Mouse (Mus musculus): ENCODE measurements around the gene Cxcr6. TPM values are rescaled to one million over a fixed set of nuclear protein-coding genes. Genes with fewer than 3 reads are reported as not detected.
"Not testable (repeated sequence)": the region's sequence is repeated elsewhere in the genome, so short reads cannot be mapped to it uniquely, and the experiment has no call there.

The Cxcr6 gene
- total and polyA plus RNA-seq, 2 experiments from 2014 or later = 0.30 TPM; not detected in 1

DNA sequence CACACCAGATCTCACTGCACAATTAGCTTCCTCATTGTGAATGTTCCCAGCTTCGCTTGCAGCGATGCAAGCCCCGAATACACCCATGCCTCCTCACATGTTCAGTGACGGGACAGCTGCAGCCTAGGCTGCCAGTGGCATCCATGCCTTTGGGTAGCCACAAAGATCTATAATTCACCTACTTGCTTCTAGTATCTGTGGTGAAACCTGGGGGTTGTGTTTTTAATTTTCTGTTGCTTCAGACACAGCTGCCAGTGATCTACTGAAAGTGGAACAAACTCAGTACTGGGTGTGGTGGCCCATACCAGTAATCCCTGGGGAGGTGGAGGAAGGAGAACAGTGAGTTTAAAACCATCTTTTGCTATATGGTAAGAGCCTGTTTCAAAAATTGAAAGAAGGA lies 43.4 kb upstream of the Cxcr6 start:
- Histone ChIP-seq H3K4me3 (ENCODE audit: low read depth, low read length) (no peak overlapping the region), H3K9me3 (replicated peaks; ENCODE audit: control insufficient read depth, low read length) (no peaks in the 10 kb centered on the region), H3K36me3 (replicated peaks; ENCODE audit: control insufficient read depth, insufficient read depth, low read length) (no peaks in the 10 kb centered on the region), H3K4me2 (ENCODE audit: low read depth, low read length) (no peak overlapping the region), H3K27ac (ENCODE audit: low read depth) (peak overlapping the region; percentile 46; the same call in 1 of the 2 replicates), H3K9ac (replicated peaks; ENCODE audit: low read depth, low read length) (no peak overlapping the region), H3K27me3 (ENCODE audit: control insufficient read depth, insufficient read depth, low read length) (no peaks in the 10 kb centered on the region), H3K4me1 (ENCODE audit: control insufficient read depth, insufficient read depth) (no peaks in the 10 kb centered on the region)
- TF ChIP-seq CTCF (IDR thresholded peaks at IDR 0.05; ENCODE audit: low read depth) (no peak), EP300 (IDR thresholded peaks at IDR 0.05; ENCODE audit: low read depth) (no peak)
- no peak for DNase-seq (ENCODE audit: low spot score)
- no peak for ATAC-seq (ENCODE audit: insufficient read depth, low read depth)
- 78% methylated on average over 4 of the region's 4 CpGs for WGBS

DNA sequence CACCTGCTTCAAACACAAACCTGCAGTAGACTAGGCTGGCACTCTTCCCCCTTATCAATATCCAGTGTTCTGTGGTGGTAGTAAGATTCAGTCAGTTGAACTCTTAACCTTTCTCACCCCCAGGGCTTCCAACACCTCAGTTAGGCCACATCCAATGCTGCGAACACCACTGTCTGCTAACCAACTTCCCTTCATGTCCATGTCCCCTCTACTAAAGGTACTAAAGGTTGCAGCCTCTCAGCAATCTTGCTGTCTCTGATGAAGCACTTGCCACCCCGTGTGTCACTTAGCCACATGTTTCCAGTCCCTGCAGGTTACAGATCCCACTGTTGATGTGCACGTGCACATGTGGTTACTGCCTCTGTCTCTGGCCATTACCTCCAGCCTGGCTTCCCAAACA lies 42.5 kb upstream of the Cxcr6 start:
- Histone ChIP-seq H3K36me3 (replicated peaks; ENCODE audit: control insufficient read depth, insufficient read depth, low read length) (no peaks in the 10 kb centered on the region), H3K9ac (replicated peaks; ENCODE audit: low read depth, low read length) (no peak overlapping the region), H3K4me3 (ENCODE audit: low read depth, low read length) (no peak overlapping the region), H3K9me3 (replicated peaks; ENCODE audit: control insufficient read depth, low read length) (no peaks in the 10 kb centered on the region), H3K27me3 (ENCODE audit: control insufficient read depth, insufficient read depth, low read length) (no peaks in the 10 kb centered on the region), H3K4me1 (ENCODE audit: control insufficient read depth, insufficient read depth) (no peaks in the 10 kb centered on the region), H3K27ac (ENCODE audit: low read depth) (no peak overlapping the region), H3K4me2 (ENCODE audit: low read depth, low read length) (no peak overlapping the region)
- ATAC-seq (ENCODE audit: insufficient read depth, low read depth) = no peak
- 53% methylated on average over 3 of the region's 3 CpGs for WGBS
- TF ChIP-seq CTCF (IDR thresholded peaks at IDR 0.05; ENCODE audit: low read depth) (no peak), EP300 (IDR thresholded peaks at IDR 0.05; ENCODE audit: low read depth) (no peak)
- no peak for DNase-seq (ENCODE audit: low spot score)

DNA sequence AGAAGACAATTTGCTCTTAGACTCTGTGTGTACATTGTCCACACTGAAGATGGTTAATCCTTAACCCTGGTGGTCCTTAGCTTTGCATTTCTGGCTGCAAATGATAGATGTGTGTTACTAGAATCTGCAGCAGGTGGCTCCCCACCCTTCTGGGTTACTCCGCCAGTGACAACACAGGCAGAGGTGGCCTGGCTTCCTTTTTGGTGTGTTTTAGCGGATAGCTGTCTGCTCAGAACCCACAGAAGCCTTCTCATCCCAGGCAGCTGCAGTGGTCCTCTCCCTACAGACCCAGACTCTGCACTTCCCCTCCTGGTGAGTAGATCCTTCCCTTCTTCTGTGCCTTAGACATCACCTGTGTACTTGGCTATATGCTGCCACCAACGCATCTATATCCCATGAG lies 39.3 kb upstream of the Cxcr6 start:
- no peaks in the 10 kb centered on the region for H3K9me3 ChIP-seq (replicated peaks; ENCODE audit: control insufficient read depth, low read length)
- H3K36me3 ChIP-seq (replicated peaks; ENCODE audit: control insufficient read depth, insufficient read depth, low read length) = no peaks in the 10 kb centered on the region
- no peak overlapping the region; the same call in 1 of the 2 replicates for H3K9ac ChIP-seq (replicated peaks; ENCODE audit: low read depth, low read length)
- no peak for DNase-seq (ENCODE audit: low spot score)
- no peaks in the 10 kb centered on the region for H3K4me1 ChIP-seq (ENCODE audit: control insufficient read depth, insufficient read depth)
- ATAC-seq (ENCODE audit: insufficient read depth, low read depth) = no peak
- no peak overlapping the region for H3K4me2 ChIP-seq (ENCODE audit: low read depth, low read length)
- 70% methylated on average over 3 of the region's 3 CpGs for WGBS
- peak overlapping the region; percentile 23; the same call in 1 of the 2 replicates for H3K4me3 ChIP-seq (ENCODE audit: low read depth, low read length)
- TF ChIP-seq CTCF (IDR thresholded peaks at IDR 0.05; ENCODE audit: low read depth) = no peak
- no peak for TF ChIP-seq EP300 (IDR thresholded peaks at IDR 0.05; ENCODE audit: low read depth)
- H3K27ac ChIP-seq (ENCODE audit: low read depth) = no peak overlapping the region
- H3K27me3 ChIP-seq (ENCODE audit: control insufficient read depth, insufficient read depth, low read length) = no peaks in the 10 kb centered on the region

DNA sequence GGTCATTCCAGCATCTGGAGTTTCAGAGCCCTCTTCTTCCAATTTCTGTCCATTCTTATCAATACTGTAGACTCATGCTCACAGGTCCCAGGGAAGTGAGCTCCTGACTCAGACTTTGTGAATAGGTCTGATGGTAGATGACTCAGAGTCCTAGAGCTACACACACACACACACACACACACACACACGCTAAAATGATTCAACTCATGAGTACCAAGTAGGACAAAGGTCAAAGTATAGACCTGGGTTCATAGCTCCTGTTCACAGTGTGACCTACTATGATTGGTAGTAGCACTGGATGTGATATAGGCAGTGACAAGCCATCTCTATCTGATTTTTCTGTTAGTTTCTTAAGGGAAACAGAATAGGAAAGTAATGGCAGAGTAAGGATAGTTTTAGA lies 37.8 kb upstream of the Cxcr6 start:
- Histone ChIP-seq H3K4me3 (ENCODE audit: low read depth, low read length) (no peak overlapping the region; the same call in 1 of the 2 replicates), H3K27ac (ENCODE audit: low read depth) (no peak overlapping the region), H3K9ac (replicated peaks; ENCODE audit: low read depth, low read length) (no peak overlapping the region), H3K4me1 (ENCODE audit: control insufficient read depth, insufficient read depth) (no peaks in the 10 kb centered on the region), H3K4me2 (ENCODE audit: low read depth, low read length) (peak overlapping the region; percentile 17; the same call in 1 of the 2 replicates), H3K9me3 (replicated peaks; ENCODE audit: control insufficient read depth, low read length) (no peaks in the 10 kb centered on the region), H3K27me3 (ENCODE audit: control insufficient read depth, insufficient read depth, low read length) (no peaks in the 10 kb centered on the region), H3K36me3 (replicated peaks; ENCODE audit: control insufficient read depth, insufficient read depth, low read length) (no peaks in the 10 kb centered on the region)
- DNase-seq (ENCODE audit: low spot score) (no peak), ATAC-seq (ENCODE audit: insufficient read depth, low read depth) (no peak)
- TF ChIP-seq EP300 (IDR thresholded peaks at IDR 0.05; ENCODE audit: low read depth) = no peak
- TF ChIP-seq CTCF (IDR thresholded peaks at IDR 0.05; ENCODE audit: low read depth) = no peak
- 64% methylated on average over 1 of the region's 1 CpGs for WGBS

DNA sequence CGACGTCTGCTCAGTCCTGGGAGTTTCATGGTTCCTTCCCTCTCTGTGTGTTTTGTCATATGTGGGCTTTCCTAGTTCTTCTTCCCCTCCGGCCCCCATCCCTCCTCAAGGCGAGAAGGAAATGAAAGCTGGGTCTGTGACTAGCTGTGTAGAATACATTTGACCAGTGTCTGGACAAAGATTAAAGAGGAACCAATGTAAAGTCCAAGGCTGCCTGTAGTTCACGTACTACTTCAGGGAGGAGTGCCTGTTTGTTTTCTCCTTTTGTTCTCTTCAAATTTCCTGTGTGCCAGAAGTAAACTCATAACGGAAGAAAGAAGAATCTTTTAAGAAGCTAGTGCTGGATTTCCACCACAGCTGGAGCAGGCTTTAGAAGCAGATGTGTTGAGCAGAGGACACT lies 36.7 kb upstream of the Cxcr6 start:
- Histone ChIP-seq H3K4me3 (ENCODE audit: low read depth, low read length) (peak overlapping the region; percentile 16; the same call in 1 of the 2 replicates), H3K9ac (replicated peaks; ENCODE audit: low read depth, low read length) (no peak overlapping the region; the same call in 1 of the 2 replicates), H3K4me2 (ENCODE audit: low read depth, low read length) (peak overlapping the region; percentile 17; the same call in 1 of the 2 replicates), H3K27me3 (ENCODE audit: control insufficient read depth, insufficient read depth, low read length) (no peaks in the 10 kb centered on the region), H3K27ac (ENCODE audit: low read depth) (peak overlapping the region; percentile 15; the same call in 1 of the 2 replicates), H3K36me3 (replicated peaks; ENCODE audit: control insufficient read depth, insufficient read depth, low read length) (no peaks in the 10 kb centered on the region), H3K4me1 (ENCODE audit: control insufficient read depth, insufficient read depth) (no peaks in the 10 kb centered on the region), H3K9me3 (replicated peaks; ENCODE audit: control insufficient read depth, low read length) (no peaks in the 10 kb centered on the region)
- no peak for TF ChIP-seq EP300 (IDR thresholded peaks at IDR 0.05; ENCODE audit: low read depth)
- TF ChIP-seq CTCF (IDR thresholded peaks at IDR 0.05; ENCODE audit: low read depth) = no peak
- DNase-seq (ENCODE audit: low spot score) (no peak), ATAC-seq (ENCODE audit: insufficient read depth, low read depth) (no peak)
- WGBS = 48% methylated on average over 6 of the region's 6 CpGs

DNA sequence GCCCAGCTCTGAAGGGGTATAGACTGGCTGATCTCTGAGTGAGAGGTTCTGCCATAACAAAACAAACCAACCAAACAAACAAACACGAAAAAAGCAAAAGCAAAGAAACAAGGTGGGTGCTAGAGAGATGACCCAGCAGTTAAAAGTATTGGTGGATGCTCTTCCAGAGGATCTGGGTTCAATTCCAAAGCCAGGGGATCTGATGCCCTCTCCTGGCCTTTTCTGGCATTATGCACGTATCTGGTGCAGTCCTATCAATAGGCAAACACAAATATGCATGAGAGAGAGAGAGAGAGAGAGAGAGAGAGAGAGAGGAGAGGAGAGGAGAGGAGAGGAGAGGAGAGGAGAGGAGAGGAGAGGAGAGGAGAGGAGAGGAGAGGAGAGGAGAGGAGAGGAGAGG lies 33.0 kb upstream of the Cxcr6 start:
- not testable (repeated sequence) for ATAC-seq (ENCODE audit: insufficient read depth, low read depth); H3K27me3 ChIP-seq (ENCODE audit: control insufficient read depth, insufficient read depth, low read length); H3K36me3 ChIP-seq (replicated peaks; ENCODE audit: control insufficient read depth, insufficient read depth, low read length); H3K27ac ChIP-seq (ENCODE audit: low read depth); DNase-seq (ENCODE audit: low spot score); H3K4me3 ChIP-seq (ENCODE audit: low read depth, low read length); H3K9me3 ChIP-seq (replicated peaks; ENCODE audit: control insufficient read depth, low read length); H3K4me2 ChIP-seq (ENCODE audit: low read depth, low read length); H3K9ac ChIP-seq (replicated peaks; ENCODE audit: low read depth, low read length); H3K4me1 ChIP-seq (ENCODE audit: control insufficient read depth, insufficient read depth)
- 18% methylated on average over 2 of the region's 2 CpGs for WGBS
